Mouse (Mus musculus): ENCODE results near the gene Gm15085.
"Not testable (repeated sequence)": the region's sequence is repeated elsewhere in the genome, so short reads cannot be mapped to it uniquely, and the experiment has no call there.

The Gm15085 gene

DNA sequence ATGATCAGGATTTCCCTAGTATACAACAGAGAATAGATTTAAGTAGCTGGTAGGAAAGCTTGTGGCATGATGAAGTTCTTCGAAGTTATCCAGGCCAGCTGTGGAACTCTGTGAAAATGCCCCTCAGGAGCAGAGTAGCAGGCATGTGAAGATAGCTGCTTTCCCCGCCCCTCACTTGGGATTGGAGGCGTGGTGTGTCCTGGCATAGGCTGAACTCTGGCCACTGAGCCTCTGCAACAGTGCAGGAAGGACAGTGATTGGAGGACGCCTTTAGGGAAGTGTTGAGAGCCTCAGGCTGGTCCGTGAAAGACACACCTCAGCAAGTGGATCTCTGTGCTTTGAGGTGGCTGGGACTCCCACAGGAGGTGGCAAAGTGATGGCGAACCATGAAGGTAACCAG is at the start of gene Gm15085:
TSS of gene Gm15085 (plus strand) at position 301 of the 400 bp plus-strand sequence.
- DNase-seq (ENCODE audit: low spot score), result not testable (repeated sequence)
